Mouse (Mus musculus): ENCODE data around the gene Chchd2. TPM values are rescaled to one million over a fixed set of nuclear protein-coding genes. Genes with fewer than 3 reads are reported as not detected.

Chchd2 gene
- total RNA-seq (2023): 100 to 1,000 TPM; 132 to 134 TPM

GRCm38 (mm10) chr5:129886911-129887636 is at the start of gene Chchd2:
Gene Chchd2 (minus strand): TSS chr5:129887470.

GRCm38 (mm10) chr5:129908242-129908965 is 21.1 kb upstream of the Chchd2 start, which contains the start of gene Nupr1l:
Gene Nupr1l (plus strand): TSS chr5:129908540.

GRCm38 (mm10) chr5:129898449-129898848 is 11.2 kb upstream of the Chchd2 start, which contains the start of gene Phkg1:
Gene Phkg1 (minus strand): TSS chr5:129898549.

GRCm38 (mm10) chr5:129895198-129896088 is 8.2 kb upstream of the Chchd2 start, which contains the start of gene Zbed5:
Gene Zbed5 (plus strand): TSS chr5:129895723.

GRCm38 (mm10) chr5:129846752-129847557 is 40.3 kb downstream of the Chchd2 start, which contains the start of gene Sumf2:
Gene Sumf2 (plus strand): TSS chr5:129846986.

Other genes with a start within 250 kb of the Chchd2 start
- 1 to 10 TPM in 1 of 2 experiments, under 1 TPM in 1; 0.95 to 1.0 TPM for gene Zfp11, start 217.4 kb downstream of the Chchd2 start, total RNA-seq (2023)
- gene Sept14, start 179.0 kb downstream of the Chchd2 start, total RNA-seq (2023): not detected
- 10 to 100 TPM; 41.4 to 44.2 TPM for gene Mrps17, start 172.0 kb downstream of the Chchd2 start, total RNA-seq (2023)
- 10 to 100 TPM; 34.8 to 39.0 TPM for gene Nipsnap2, start 162.4 kb downstream of the Chchd2 start, total RNA-seq (2023)
- 1 to 10 TPM; 6.9 to 7.5 TPM for gene Psph, start 100.0 kb downstream of the Chchd2 start, total RNA-seq (2023)
- gene Sumf2, start 40.5 kb downstream of the Chchd2 start, total RNA-seq (2023): 1 to 10 TPM; 6.0 to 8.9 TPM
- gene Zbed5, start 8.3 kb upstream of the Chchd2 start, total RNA-seq (2023): under 1 TPM; 0.18 to 0.56 TPM
- gene Phkg1, start 11.1 kb upstream of the Chchd2 start, total RNA-seq (2023): under 1 TPM; 0.24 to 0.62 TPM
- 1 to 10 TPM in 1 of 2 experiments, under 1 TPM in 1; 0.18 to 3.2 TPM for gene Nupr1l, start 21.1 kb upstream of the Chchd2 start, total RNA-seq (2023)
- gene Vkorc1l1, start 54.5 kb upstream of the Chchd2 start, total RNA-seq (2023): 10 to 100 TPM; 16.8 to 18.7 TPM
- 10 to 100 TPM; 55.2 to 64.1 TPM for gene Gusb, start 115.6 kb upstream of the Chchd2 start, total RNA-seq (2023)
- gene Asl, start 141.8 kb upstream of the Chchd2 start, total RNA-seq (2023): 10 to 100 TPM; 25.7 to 35.5 TPM
- 10 to 100 TPM; 16.5 to 19.8 TPM for gene Crcp, start 141.8 kb upstream of the Chchd2 start, total RNA-seq (2023)
- gene Tpst1, start 185.9 kb upstream of the Chchd2 start, total RNA-seq (2023): 1 to 10 TPM; 2.9 to 3.2 TPM

All from neutrophil, adult 59 days (primary cell).